Mouse (Mus musculus) telencephalon, adult 2 months (tissue): ENCODE measurements around the gene Zfp3.
A peak's percentile ranks its signal among the peaks of the same experiment; 100 is the strongest.
"Not testable (repeated sequence)": the region's sequence is repeated elsewhere in the genome, so short reads cannot be mapped to it uniquely, and the experiment has no call there.

ENCODE experiments used
- DNase-seq: peaks from one replicate; pipeline ENCODE4 v3.0.0-alpha.2; 2011; ENCODE audit warnings: low read depth, low spot score

Gene Zfp3

DNA sequence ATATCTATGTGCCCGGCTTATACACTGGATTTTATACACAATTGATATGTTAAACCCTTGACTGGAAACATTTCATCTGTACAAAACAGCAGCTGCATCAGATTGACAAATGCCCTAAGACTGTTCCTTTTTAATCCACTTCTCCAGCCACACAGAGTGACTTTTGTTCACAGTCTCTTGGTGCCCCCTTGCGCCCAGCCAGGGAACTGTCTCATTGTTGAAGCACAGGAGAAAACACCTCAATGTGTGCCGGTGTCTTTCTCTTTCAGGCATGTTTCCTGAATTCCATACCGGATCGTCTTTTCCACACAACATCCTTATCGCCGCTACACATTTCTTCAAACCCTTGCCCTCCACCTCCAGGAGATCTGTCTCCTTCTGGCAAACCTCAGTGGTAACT lies 8.4 kb upstream of the Zfp3 start:
- no peak for DNase-seq

DNA sequence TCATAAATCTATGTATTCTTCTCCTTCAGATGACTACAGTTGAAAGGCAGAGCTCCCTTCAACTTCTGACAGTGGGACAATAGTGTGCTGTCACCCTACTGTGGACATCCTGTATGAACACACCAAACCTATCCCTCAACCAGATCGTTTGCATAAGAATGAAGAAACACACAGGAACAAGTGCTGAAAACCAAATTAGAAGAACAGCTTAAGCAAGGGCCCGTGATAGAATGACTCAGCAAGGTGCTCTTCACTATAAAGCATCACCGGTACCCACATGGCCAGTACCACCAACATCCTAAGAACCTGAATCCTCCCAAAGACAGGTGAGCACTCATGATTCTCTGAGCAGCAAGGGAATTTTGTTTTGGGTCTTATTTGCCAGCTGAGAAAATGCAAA lies 3.6 kb upstream of the Zfp3 start:
- not testable (repeated sequence) for DNase-seq

DNA sequence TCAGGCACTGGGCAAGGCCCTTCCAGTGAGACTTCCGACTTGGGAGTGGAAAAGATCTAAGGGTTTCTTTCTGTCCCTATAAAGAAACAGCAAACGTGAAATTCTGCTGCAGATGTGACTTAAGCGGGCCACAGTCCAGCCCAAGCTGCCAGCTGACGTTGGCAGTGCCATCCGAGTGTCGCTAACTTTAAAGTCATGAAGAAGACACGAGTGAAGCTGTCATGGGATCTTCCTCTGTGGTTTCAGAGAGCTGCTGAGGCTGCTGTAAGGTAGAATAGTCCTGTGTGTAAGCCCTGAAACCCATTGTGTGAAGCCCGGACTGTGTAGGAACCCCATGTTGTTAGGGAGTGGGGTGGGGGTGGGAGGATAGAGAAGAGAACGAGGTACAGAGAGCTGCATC lies 1.4 kb upstream of the Zfp3 start:
- DNase-seq: no peak

DNA sequence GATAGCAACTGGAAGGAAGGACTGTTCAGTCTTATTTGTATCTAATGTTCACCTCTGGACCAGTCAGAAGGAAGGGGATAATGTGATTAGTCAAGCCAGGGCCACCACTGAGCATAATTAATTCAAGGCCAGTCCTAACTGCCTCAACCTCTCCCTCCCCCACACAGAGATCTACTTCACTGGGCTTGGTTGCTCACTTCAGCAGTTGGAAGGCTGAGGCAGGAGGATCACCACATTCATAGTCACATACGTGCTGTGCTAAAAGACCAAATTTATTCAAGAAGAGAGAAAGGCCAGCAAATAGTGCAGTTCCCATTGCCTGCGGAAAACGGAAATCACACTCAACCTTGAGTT lies 450 bp upstream of the Zfp3 start:
- no peak for DNase-seq

DNA sequence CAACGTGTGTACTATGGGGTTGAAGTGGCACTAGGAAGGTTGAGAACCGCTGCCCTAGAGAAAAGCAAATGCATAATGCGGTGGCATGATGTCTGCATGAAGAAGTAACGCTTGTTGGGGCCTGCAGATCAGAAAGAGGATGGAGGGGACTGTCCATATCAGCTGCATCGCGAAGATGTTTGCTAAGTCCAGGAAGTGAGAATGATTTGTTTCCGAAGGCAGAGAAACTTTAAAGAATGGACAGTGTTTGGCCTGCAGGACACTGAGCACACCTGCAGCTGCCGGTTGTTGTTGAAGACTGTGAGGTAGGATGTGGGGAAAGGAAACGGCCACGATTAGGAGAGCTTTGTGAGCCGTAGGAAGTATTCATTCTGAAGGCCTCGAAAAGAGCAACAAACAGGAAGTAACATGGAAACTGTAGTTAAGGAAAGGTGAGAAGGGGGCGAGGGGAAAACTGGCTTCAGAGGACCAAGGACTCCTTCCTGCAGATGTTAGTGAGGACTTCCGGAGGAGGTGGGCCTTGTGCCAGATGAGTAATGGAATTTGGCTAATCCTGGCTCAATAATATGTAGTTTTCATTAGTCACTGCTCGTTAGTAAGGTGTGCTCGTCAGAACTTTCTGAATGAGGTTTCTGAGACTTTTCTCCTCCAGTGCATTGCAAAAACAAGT lies 1.9 kb downstream of the Zfp3 start:
- DNase-seq: no peak

DNA sequence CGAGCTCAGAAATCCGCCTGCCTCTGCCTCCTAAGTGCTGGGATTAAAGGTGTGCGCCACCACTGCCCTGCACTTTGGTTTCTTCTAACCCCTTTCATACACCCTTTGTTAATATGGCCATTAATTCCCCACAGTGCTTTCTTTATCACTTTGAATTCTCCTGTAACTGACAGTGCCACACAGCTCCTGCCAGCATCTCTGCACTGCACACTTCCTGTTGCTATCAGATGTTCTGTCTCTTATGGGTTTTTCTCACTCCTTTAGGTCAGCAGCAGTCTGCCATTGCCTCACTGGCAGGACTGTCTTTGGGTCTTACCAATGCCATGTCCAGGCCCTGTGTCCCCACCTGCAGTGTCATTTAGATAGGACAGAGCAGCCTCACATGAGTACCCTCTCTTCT lies 6.8 kb downstream of the Zfp3 start:
- no peak for DNase-seq

DNA sequence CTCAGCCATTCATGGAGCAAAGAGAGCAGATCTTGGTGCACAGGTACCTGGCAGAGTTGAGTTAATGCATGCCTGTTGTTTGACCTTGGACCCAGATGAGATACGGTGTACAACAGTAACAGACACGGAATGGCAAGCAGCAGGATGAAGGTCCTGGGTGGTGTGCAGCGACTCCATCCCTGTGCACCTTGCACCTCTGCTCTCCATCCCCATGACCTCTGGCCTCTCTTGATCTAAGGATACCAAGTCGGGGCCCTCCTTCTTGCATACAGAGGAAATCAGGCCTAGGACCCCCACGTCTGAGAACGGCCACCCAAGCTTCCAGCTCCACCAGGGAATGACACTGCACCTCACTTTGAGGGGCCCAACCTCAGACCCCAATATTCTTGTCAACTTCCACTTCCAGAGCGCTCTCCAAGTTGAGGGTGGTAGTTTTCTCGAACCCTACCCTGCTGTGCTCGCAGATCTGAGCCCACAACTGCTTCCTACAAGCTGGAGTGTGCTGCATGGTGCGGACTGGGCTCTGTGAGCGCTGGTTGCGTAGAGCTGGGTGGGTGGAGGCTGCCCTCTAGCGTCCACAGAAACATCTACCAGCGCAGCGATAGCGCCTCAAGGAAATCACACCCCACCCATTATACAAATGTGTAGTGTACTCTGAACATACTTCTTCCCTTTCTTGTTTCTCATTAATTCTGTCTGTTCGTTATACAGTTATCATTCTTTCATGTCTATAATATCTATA lies 13.0 kb downstream of the Zfp3 start:
- peak; percentile 50 for DNase-seq

DNA sequence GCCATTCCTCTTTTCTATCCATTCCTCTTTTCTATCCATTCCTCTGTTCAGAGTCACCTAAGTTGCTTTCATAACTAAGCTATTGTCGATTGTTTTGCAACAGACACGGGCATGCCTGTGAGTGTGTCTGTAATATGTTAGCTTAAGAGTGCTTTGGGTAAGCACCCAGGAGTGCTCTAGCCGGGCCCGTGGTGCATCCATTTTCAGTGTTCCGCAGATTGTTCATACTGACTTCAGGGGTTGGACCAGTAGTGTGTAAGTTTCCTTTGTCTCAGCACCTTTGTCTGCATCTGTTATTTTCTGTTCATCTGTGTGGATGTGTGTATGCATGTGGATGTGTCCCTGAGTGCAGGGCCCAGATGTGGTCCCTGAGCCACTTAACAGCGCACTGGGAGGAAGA lies 13.6 kb downstream of the Zfp3 start:
- no peak for DNase-seq

DNA sequence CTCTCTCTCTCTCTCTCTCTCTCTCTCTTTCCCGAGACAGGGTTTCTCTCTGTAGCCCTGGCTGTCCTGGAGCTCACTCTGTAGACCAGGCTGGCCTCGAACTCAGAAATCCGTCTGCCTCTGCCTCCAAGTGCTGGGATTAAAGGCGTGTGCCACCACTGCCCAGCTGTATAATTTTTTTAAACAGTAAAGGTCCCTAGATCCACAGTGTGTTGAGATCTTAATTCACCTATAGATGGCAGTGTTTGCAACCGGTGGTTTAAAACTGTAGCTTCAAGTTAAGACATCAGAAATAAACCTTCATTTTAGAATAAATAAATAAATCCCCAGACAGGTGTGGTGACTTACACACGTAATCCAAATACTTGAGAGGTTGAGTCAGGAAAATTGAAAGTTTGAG lies 14.0 kb downstream of the Zfp3 start:
- not testable (repeated sequence) for DNase-seq

DNA sequence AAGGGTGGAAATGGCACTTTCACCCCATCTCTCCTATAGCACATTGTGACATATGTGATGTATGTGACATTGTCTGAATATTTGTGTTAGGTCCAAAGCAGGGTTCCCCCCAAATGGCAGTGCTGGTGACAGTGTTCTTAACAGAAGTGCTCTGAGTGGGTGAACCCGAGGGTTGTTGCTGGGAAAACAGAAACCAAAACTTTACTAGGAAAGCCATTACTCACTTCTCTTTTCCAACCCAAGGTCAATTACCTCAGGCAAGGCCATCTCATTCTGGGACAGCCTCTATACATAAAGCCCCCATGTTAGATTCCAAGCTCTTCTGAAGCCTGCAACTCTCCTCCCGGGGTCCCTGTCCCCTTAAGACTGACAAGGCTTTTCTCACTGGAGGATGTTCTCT lies 21.9 kb downstream of the Zfp3 start:
- DNase-seq: no peak

DNA sequence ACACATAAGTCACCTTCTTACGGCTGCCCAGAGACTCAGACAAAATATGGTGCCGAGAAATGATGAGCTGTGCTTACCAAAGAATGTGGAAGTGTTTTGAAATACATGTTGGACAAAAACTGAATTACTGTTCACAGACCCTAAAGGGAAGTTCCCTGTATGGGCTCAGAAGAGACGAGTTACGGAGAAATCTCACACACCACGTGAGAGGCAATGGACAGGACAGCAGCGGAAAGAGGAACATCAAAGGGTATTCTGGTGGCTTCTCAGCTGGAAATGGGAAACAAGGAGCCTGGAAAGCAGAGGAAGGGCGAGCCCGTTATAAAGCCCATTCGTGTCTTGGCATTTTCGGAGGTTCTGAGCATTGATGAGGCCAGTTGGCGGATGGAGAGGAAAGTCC lies 23.0 kb downstream of the Zfp3 start:
- no peak for DNase-seq

DNA sequence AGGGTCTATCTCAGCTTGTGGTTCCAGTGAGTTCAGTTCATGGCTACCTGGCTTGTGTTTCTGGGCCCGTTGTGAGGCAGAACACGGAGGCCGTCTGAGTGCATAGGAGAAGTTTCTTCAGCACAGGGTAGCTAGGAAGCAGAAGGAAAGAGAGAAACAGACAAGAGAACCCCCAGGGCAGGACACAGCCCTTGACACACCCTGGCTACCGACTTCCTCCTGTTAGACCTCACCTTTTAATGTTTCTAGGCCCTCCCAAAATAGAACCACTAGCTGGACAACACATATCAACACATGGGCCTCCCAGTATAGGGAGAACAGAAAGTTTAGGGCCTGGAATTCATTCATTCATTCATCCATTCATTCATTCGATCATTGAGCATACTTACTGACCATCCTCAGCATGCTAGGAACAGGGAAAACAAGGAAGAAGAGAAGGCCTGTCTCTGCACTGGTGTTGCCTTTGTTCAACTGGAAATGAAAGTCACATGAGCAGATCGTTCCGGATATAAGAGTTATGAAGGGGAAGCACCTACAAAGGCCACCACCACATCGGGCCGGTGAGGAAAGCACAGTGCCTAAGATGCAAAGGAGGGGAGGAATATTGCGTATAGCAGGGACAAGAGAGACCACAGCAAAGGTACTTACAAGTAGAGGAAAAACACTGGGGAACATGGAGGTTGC lies 25.1 kb downstream of the Zfp3 start:
- no peak for DNase-seq

DNA sequence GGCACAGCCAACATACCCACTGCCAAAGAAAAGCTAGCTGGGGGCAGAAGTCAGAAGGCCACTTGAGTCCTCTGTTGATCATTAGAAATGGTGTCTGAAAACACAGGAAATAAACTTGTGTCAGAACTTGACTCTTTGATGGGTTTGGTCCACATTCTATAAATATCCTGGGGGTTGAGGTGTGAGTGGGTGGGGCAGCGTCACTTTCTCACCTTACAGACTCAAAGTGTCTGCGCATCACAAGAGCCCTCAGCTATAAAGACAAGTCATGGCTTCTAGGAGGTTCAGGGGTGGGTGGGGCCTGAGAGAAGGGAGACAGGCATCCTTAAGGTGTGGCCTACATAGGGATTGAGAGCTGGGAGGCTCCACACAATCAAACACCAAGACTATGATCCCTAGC lies 26.4 kb downstream of the Zfp3 start:
- DNase-seq: no peak

DNA sequence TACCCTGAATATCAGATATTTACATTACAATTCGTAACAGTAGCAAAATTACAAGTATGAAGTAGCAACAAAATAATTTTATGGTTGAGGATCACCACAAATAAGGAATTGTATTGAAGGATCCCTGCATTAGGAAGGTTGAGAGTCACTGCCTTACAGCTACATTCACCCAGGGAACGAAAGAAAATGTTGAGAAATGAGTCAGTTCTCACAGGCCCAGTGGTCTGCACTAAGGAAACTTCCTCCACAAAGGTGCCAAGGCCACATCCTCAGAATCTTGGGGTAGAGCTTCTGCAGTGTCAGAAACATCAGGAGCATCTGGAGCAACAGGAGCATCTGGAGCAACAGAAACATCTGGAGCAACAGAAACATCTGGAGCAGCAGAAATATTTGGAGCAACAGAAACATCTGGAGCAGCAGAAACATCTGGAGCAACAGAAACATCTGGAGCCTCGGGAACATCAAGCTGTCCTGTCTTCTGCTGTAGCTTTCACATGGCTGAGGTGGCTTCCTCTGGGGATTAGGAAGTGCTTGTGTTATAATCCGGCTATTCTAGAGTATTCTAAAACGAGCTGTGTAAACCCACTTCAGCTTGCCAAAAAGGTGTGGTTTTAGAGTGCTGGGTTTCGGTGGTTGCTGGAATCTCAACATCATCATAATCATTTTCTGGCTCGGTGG lies 27.0 kb downstream of the Zfp3 start:
- DNase-seq: no peak

DNA sequence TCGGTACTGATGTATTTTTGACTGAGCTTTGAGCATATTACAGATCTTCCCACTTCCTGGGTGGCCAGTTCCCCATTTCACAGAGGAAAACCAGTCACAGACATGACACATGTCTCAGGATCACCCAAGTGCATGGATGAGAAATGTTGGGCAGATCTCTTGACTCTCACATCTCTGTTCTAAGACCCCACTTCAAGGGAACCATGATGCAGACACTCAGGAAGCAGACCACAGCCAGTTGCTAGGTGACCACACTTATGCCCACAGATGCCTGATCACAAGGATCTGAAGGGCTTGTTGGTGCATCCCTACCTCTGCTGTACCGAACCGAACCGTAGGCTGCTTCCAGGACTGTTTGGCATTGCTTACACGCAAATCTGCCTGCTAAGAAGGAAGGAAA lies 27.7 kb downstream of the Zfp3 start:
- no peak for DNase-seq

DNA sequence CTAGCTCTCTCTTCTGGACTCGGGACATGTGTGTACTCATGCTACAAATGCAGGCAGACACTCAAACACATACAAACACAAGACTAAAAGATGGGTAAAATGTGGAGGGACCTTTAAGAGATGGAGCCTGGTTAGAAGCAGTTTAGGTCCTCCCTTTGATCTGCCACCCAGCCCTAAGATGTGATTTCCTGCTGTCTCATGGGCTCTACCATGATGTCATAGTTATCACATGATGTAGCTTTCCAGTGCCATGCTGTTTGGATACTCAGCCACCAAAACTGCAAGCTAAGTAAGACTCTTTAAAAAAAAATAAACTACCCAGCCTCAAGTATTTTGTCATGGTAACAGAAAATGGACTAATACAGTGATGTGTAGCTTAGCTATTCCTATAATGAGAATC lies 28.4 kb downstream of the Zfp3 start:
- DNase-seq: no peak

DNA sequence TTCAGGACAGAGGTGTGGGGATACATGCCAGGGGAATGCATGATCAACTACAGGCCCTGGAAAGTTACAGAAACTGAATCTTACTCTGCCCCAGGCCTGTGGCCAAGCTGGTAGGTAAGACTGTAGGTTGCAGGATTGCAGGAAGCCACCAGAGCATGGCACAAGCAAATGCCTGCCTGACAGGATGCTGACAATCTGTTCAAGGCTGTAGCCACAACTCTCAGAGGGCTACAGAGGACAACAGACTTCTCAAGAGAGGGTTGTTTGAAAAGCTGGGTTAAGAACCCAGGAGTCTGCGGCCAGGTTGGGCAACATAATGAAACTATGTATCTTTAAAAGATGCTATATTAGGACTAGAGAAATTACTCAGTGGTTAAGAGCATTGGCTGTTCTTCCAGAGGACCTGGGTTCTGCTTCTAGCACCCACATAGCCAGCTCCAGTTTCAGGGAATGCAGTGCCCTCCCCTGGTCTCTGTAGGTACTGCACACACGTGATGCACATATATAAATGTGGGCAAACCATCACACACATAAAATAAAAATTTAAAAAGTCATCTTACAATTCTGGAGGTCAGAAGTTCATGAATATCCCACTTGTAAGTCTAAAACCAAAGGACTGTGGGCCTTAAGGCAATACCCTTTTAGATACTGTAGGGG lies 38.3 kb downstream of the Zfp3 start:
- no peak for DNase-seq

DNA sequence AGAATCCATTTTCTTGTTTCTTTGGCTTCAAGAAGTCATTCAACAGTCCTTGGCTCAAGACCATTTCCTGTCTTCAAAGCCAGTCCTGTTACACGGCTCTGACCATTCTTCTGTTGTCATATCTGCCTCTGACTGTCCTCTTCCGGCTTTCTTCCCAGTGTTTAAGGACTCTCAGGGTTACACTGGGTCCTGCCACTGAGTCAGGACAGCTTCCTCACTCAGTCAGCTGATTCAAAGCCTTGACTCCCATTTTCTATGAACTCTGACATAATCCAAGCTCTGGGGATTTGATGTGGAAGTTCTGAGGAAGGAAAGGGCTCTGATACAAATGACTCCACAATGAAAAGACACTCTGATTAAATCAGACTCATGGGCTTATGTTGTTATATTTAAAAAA lies 38.9 kb downstream of the Zfp3 start:
- no peak for DNase-seq

DNA sequence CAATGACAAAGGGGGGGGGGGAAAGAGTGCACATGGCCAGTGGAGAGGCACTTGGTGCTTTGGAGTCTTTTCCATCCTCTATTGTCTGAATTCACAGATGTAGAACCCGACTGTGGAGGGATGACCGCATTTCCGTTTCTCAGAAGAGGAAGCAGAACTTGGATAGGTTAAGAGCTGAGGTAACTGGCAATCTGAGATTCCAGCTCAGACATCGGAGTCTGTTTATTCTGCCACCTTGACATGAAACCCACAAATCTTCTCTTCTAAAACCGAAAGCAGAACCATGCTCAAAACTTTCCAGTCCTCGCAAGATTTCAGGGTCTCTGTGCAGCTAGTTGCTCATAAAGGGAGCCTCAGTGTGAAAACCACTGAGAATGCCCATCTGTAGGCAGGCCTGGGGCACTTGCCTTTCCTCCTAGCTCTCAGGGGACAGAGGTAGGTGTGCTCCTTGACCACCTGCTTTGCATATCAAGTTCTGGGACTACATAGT lies 39.7 kb downstream of the Zfp3 start:
- DNase-seq: no peak

DNA sequence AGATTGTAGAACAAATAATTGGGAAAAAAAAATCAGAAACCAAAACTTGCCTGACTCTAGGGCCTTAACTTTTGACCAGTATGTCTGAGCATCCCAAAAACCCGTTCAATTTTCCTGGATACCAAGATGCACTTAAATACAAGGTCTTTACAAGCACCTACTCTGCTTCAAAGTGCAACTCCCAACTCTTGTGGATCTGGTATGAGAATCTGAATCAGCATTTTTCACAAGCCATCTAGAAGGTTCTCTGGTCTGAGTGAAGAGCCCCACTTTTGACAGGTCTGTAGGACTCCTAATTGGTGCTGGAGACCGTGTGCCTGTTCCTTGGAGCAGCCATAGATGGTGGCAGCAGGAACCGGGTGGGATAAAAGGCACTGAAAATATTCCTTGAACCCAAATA lies 40.4 kb downstream of the Zfp3 start:
- DNase-seq: no peak

DNA sequence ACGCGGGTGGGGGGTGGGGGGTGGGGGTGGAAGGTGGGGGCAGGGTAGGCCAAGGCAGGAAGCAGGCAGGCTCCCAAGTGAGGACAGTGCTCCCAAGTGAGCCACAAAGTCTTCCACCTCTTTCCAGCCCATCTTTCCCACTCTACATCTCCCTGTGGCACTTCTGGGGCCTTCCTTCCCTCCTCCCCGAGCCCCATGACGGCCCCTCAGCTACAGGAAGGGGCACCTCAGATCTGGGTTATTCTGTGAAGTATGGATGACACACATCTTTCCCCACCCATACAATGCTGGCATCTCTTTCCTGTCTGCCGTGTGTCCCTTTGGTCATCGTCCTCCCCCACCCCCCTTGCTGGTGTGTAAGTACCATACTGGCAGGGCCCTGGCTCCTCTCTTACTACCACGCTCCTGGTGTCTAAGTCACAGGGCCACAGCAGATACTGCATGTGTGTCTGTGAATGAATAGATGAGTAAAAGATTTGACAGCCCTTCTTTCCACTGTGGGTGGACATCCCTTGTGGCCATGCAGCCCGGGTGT lies 41.7 kb downstream of the Zfp3 start:
- no peak for DNase-seq

DNA sequence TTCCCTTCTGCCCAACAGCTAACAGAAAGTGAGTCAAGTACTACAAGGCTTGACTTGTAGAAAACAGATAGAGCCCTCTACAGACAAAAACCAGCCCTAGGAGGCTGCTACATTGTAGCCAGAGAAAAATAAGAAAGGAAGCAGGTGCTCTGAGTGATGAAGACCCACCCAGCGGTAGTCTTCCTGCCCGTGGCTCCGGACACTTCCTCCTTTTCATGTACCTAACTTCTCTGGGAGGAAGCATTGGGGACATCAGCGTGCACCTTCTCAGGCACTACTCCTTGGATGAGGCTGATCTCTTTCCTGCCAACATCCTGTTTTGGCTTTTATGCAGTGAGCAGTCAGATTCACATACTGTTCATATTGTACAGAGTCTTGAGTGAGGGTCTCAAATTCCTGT lies 42.7 kb downstream of the Zfp3 start:
- no peak for DNase-seq
